Mouse (Mus musculus): ENCODE results near the gene Dlg2. TPM values are rescaled to one million over a fixed set of nuclear protein-coding genes. Genes with fewer than 3 reads are reported as not detected.

Gene Dlg2
- polyA plus RNA-seq, 1 experiment from 2014 or later, result 4.3 TPM

DNA sequence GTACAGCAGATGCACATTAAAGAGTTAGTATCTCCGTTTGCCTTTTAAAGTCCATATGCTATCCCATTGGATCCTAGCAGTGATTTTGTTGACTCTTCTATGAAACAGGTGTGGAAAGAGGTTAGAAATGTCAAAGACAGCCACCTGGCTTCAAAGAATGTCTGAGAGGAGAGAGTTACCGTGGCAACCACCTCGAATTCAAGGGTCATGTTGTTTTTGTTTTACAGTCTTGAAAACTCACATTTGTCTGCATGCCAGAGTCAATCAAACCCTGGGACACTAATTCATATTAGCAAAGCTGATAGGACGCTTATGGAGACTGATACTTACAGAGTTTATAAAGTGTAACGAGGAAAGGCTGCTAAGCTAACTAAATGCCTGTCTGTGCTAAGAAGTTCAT is 1019.1 kb downstream of the Dlg2 start:
- ATAC-seq (ENCODE audit: insufficient read depth, low FRiP score), result no peak
- 34% methylated on average over 5 of the region's 5 CpGs for WGBS
- Histone ChIP-seq H3K4me2 (ENCODE audit: low read depth, low read length) (no peak overlapping the region), H3K9me3 (replicated peaks; ENCODE audit: control insufficient read depth, low read length) (no peaks in the 10 kb centered on the region), H3K36me3 (ENCODE audit: control insufficient read depth, insufficient read depth, low read length) (no peaks in the 10 kb centered on the region), H3K4me3 (replicated peaks; ENCODE audit: low read length) (no peak overlapping the region), H3K9ac (ENCODE audit: low read length) (no peak overlapping the region), H3K27me3 (ENCODE audit: control insufficient read depth, insufficient read depth, low read length) (no peaks in the 10 kb centered on the region), H3K4me1 (ENCODE audit: control insufficient read depth, insufficient read depth, low read length) (no peaks in the 10 kb centered on the region), H3K27ac (ENCODE audit: low read length) (no peak overlapping the region)

DNA sequence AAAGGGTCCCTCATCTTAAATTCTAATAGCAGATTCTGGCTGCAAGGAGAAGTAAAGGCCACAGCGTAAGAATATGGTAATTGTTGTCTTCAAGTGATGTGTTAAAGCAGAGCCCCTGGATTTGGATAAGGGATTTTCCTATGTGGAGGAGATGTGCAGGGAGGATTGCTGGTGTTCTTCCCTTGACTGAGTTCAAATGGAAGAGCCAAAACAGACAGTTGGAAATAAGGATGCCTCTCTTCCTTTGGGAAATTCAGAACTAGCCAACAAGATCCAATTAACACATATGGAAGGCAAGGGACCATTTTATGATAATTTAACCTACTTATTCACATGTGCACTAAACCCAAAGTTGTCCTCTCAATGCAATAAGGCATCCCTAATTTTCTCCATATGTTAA is 1034.6 kb downstream of the Dlg2 start:
- no peaks in the 10 kb centered on the region for H3K27me3 ChIP-seq (ENCODE audit: control insufficient read depth, insufficient read depth, low read length)
- no peak overlapping the region for H3K4me2 ChIP-seq (ENCODE audit: low read depth, low read length)
- 86% methylated on average over 1 of the region's 1 CpGs for WGBS
- H3K9ac ChIP-seq (ENCODE audit: low read length), result no peak overlapping the region
- no peak overlapping the region for H3K27ac ChIP-seq (ENCODE audit: low read length)
- no peak for ATAC-seq (ENCODE audit: insufficient read depth, low FRiP score)
- no peak overlapping the region for H3K4me3 ChIP-seq (replicated peaks; ENCODE audit: low read length)
- H3K36me3 ChIP-seq (ENCODE audit: control insufficient read depth, insufficient read depth, low read length), result no peaks in the 10 kb centered on the region
- H3K9me3 ChIP-seq (replicated peaks; ENCODE audit: control insufficient read depth, low read length), result no peaks in the 10 kb centered on the region
- no peaks in the 10 kb centered on the region for H3K4me1 ChIP-seq (ENCODE audit: control insufficient read depth, insufficient read depth, low read length)

DNA sequence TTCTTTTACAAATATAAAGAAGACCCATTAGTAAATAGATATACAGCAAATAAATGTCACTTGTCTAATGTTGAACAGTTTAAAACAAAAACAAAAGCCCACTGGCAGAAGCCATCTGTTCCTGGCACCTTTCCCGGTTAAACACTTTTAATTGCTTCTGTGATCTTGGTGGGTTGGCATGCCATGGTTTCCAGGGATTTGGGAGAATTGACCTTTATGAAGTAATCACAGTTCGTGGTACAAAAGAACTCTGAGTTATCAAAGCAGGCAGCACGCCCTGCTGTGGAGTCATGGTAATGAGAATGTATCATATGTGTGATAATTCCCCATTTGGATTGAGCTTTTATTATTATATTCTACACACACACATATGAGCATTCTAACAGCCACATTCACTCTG is 1038.0 kb downstream of the Dlg2 start:
- H3K4me3 ChIP-seq (replicated peaks; ENCODE audit: low read length), result no peak overlapping the region
- ATAC-seq (ENCODE audit: insufficient read depth, low FRiP score), result no peak
- H3K36me3 ChIP-seq (ENCODE audit: control insufficient read depth, insufficient read depth, low read length), result no peaks in the 10 kb centered on the region
- no peaks in the 10 kb centered on the region for H3K27me3 ChIP-seq (ENCODE audit: control insufficient read depth, insufficient read depth, low read length)
- no peaks in the 10 kb centered on the region for H3K9me3 ChIP-seq (replicated peaks; ENCODE audit: control insufficient read depth, low read length)
- no peak overlapping the region for H3K9ac ChIP-seq (ENCODE audit: low read length)
- no peaks in the 10 kb centered on the region for H3K4me1 ChIP-seq (ENCODE audit: control insufficient read depth, insufficient read depth, low read length)
- no peak overlapping the region for H3K27ac ChIP-seq (ENCODE audit: low read length)
- 49% methylated on average over 3 of the region's 3 CpGs for WGBS
- no peak overlapping the region for H3K4me2 ChIP-seq (ENCODE audit: low read depth, low read length)

DNA sequence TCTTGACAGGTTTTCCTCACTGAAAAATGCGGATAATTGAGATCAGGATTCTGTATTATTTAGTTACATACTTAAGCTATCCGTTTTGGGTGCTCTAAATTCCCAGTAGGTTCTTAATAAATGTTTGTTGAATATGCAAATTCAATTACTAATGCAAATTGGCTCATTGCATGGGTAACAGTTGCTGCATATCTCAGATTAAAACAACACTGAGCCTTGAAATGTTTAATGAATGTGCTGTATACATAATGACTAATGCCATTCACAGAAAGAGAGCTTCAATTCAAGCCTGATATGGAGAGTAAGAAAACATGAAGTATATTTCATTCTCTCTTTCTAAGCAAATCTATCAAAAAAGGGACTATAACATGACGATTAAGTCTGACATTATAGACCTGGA is 1039.8 kb downstream of the Dlg2 start:
- no peaks in the 10 kb centered on the region for H3K36me3 ChIP-seq (ENCODE audit: control insufficient read depth, insufficient read depth, low read length)
- 68% methylated on average over 3 of the region's 3 CpGs for WGBS

DNA sequence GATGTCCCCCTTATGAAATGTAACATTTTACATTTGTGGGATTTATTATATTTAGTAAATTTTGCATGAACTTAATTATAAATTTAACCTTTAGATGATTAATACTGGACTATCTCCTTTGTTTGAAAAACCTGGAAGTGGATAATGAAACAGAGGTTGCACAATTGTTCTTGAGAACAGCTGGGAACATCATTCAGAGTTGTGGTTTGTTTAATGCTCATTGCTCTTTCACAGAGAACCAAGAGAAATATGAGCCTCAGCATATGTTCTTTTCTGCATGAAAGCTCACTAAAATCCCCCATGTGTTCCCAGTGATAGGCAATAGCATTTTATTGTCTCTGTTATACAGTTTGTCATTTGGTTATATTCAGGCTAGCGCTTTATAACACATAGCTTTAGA is 1049.4 kb downstream of the Dlg2 start:
- H3K27ac ChIP-seq (ENCODE audit: low read length), result no peak overlapping the region
- no peak overlapping the region for H3K9ac ChIP-seq (ENCODE audit: low read length)
- WGBS, result 73% methylated on average over 1 of the region's 1 CpGs
- H3K36me3 ChIP-seq (ENCODE audit: control insufficient read depth, insufficient read depth, low read length), result no peaks in the 10 kb centered on the region
- ATAC-seq (ENCODE audit: insufficient read depth, low FRiP score), result no peak
- no peaks in the 10 kb centered on the region for H3K4me1 ChIP-seq (ENCODE audit: control insufficient read depth, insufficient read depth, low read length)
- no peaks in the 10 kb centered on the region for H3K27me3 ChIP-seq (ENCODE audit: control insufficient read depth, insufficient read depth, low read length)
- H3K9me3 ChIP-seq (replicated peaks; ENCODE audit: control insufficient read depth, low read length), result no peaks in the 10 kb centered on the region
- no peak overlapping the region for H3K4me3 ChIP-seq (replicated peaks; ENCODE audit: low read length)
- no peak overlapping the region for H3K4me2 ChIP-seq (ENCODE audit: low read depth, low read length)

More for the DNA sequence above, 1039.8 kb downstream of the Dlg2 start:
- Histone ChIP-seq H3K27me3 (ENCODE audit: control insufficient read depth, insufficient read depth, low read length) (no peaks in the 10 kb centered on the region), H3K9me3 (replicated peaks; ENCODE audit: control insufficient read depth, low read length) (no peaks in the 10 kb centered on the region), H3K4me1 (ENCODE audit: control insufficient read depth, insufficient read depth, low read length) (no peaks in the 10 kb centered on the region), H3K4me2 (ENCODE audit: low read depth, low read length) (no peak overlapping the region), H3K9ac (ENCODE audit: low read length) (no peak overlapping the region), H3K27ac (ENCODE audit: low read length) (no peak overlapping the region), H3K4me3 (replicated peaks; ENCODE audit: low read length) (no peak overlapping the region)
- no peak for ATAC-seq (ENCODE audit: insufficient read depth, low FRiP score)

DNA sequence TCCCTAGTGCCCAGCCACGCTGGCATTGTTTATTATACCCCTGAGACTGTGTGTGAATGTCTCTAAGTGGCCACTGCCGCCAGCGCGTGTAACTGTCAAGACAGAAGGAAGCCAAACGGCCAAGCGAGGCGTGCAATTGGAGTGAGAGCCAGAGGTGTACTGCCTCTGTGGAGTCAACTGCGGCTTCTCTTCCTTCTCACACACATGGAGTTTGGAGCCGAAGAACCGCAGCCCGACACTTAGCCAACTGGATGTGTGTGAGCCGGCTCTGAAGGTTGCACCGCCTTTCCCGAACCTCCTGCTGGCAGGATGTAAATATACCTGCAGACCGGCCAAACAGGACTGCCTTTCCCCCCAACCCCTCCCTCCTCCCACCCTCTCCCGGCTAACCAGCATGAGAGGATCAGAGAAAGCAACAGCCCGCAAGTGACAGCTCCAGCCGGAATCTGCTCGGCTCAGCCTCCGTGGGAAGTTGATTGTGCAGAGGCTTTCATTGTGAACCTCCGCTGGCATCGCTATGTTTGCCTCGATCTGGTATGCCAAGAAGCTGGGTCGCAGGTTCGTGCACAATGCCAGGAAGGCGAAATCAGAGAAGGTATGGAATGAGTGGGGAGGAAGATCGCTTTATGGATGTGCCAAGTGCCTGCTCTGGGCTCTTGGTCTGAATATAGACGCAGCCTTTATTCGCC is 1066.3 kb downstream of the Dlg2 start:
- ATAC-seq (ENCODE audit: insufficient read depth, low FRiP score), result peak; percentile 66; the same call in 1 of the 2 replicates
- Histone ChIP-seq H3K36me3 (ENCODE audit: control insufficient read depth, insufficient read depth, low read length) (no peaks in the 10 kb centered on the region), H3K4me2 (ENCODE audit: low read depth, low read length) (peak overlapping the region; percentile 52), H3K4me1 (ENCODE audit: control insufficient read depth, insufficient read depth, low read length) (no peaks in the 10 kb centered on the region), H3K4me3 (replicated peaks; ENCODE audit: low read length) (peak overlapping the region; percentile 38), H3K27me3 (ENCODE audit: control insufficient read depth, insufficient read depth, low read length) (no peaks in the 10 kb centered on the region; the same call in 1 of the 2 replicates), H3K27ac (ENCODE audit: low read length) (no peak overlapping the region), H3K9me3 (replicated peaks; ENCODE audit: control insufficient read depth, low read length) (no peaks in the 10 kb centered on the region), H3K9ac (ENCODE audit: low read length) (peak overlapping the region; percentile 33; the same call in 1 of the 2 replicates)
- WGBS, result 2% methylated on average over 29 of the region's 29 CpGs

DNA sequence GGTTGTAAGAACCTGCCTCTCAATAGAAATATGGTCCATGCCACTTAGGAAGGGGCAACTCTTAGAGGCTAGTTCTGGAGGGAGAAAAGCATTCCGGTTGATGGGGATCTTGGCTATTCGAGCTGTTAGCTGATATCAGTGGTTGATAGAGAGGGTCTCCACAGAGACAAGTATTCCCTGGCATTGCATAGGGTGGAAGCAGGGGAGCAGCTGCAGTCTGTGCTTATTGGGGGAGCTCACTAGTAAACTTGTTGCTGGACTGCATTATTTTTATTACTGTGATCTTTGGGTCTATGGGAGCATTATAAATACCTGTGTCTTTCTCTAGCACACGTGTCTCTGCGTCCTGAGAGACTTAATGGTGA is 1066.8 kb downstream of the Dlg2 start:
- Histone ChIP-seq H3K27ac (ENCODE audit: low read length) (no peak overlapping the region), H3K4me3 (replicated peaks; ENCODE audit: low read length) (peak overlapping the region; percentile 38), H3K4me2 (ENCODE audit: low read depth, low read length) (peak overlapping the region; percentile 52), H3K9me3 (replicated peaks; ENCODE audit: control insufficient read depth, low read length) (no peaks in the 10 kb centered on the region), H3K36me3 (ENCODE audit: control insufficient read depth, insufficient read depth, low read length) (no peaks in the 10 kb centered on the region), H3K4me1 (ENCODE audit: control insufficient read depth, insufficient read depth, low read length) (no peaks in the 10 kb centered on the region), H3K27me3 (ENCODE audit: control insufficient read depth, insufficient read depth, low read length) (no peaks in the 10 kb centered on the region; the same call in 1 of the 2 replicates), H3K9ac (ENCODE audit: low read length) (peak overlapping the region; percentile 33; the same call in 1 of the 2 replicates)
- 31% methylated on average over 4 of the region's 4 CpGs for WGBS
- no peak for ATAC-seq (ENCODE audit: insufficient read depth, low FRiP score)

DNA sequence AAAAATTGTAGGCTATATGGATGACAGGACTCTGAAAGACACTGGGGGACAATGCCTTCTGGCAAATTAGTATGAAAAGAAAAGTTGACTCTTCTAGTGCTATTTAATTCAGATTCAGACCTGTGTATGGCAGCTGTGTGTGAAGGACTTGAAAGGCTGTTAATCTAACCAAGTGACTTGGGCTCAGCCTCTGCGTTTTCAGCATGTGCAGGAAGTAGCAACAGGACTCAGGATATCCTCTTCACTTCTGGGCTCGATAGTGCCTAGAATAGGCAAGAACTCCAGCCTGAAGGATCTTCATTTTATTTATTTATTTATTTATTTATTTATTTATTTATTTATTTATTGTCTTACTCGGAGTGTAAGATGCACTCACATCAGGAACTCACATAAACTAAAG is 1068.1 kb downstream of the Dlg2 start:
- Histone ChIP-seq H3K4me2 (ENCODE audit: low read depth, low read length) (no peak overlapping the region), H3K4me3 (replicated peaks; ENCODE audit: low read length) (no peak overlapping the region), H3K27ac (ENCODE audit: low read length) (no peak overlapping the region), H3K36me3 (ENCODE audit: control insufficient read depth, insufficient read depth, low read length) (no peaks in the 10 kb centered on the region), H3K9me3 (replicated peaks; ENCODE audit: control insufficient read depth, low read length) (no peaks in the 10 kb centered on the region), H3K4me1 (ENCODE audit: control insufficient read depth, insufficient read depth, low read length) (no peaks in the 10 kb centered on the region), H3K9ac (ENCODE audit: low read length) (no peak overlapping the region), H3K27me3 (ENCODE audit: control insufficient read depth, insufficient read depth, low read length) (no peaks in the 10 kb centered on the region; the same call in 1 of the 2 replicates)
- 62% methylated on average over 3 of the region's 3 CpGs for WGBS
- ATAC-seq (ENCODE audit: insufficient read depth, low FRiP score), result no peak

DNA sequence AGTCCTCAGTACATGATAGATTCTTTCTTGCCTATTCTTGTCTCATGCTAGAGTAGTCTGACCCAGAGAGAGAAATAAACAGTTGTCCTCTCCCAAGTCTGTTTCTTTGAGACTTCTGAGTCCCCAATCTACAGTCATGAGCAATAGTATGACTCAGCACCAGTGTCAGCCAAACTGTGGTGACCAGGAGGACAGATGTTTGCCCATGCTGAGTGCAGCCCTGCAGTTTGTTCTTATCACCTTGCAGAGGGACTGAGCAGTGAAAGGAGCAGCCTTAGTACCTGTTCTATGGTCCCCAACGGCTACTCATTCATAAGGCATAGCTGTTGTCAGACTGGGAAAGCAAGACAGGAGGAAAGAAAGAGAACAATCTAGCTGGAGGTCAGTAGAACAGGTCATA is 1072.3 kb downstream of the Dlg2 start:
- Histone ChIP-seq H3K36me3 (ENCODE audit: control insufficient read depth, insufficient read depth, low read length) (no peaks in the 10 kb centered on the region), H3K9me3 (replicated peaks; ENCODE audit: control insufficient read depth, low read length) (no peaks in the 10 kb centered on the region), H3K9ac (ENCODE audit: low read length) (no peak overlapping the region), H3K4me3 (replicated peaks; ENCODE audit: low read length) (no peak overlapping the region), H3K27ac (ENCODE audit: low read length) (no peak overlapping the region), H3K4me1 (ENCODE audit: control insufficient read depth, insufficient read depth, low read length) (no peaks in the 10 kb centered on the region), H3K27me3 (ENCODE audit: control insufficient read depth, insufficient read depth, low read length) (no peaks in the 10 kb centered on the region), H3K4me2 (ENCODE audit: low read depth, low read length) (no peak overlapping the region)
- no peak for ATAC-seq (ENCODE audit: insufficient read depth, low FRiP score)
- 52% methylated on average over 1 of the region's 1 CpGs for WGBS
